Mouse (Mus musculus): ENCODE data around the gene Adamts13. TPM values are rescaled to one million over a fixed set of nuclear protein-coding genes. Genes with fewer than 3 reads are reported as not detected.

The Adamts13 gene
- total and polyA plus RNA-seq, 3 experiments, result 0.13 to 0.17 TPM; not detected in 1

GRCm38 (mm10) chr2:27058251-27058650, 85.0 kb downstream of the Adamts13 start:
- in situ Hi-C loops (cut with MboI; ENCODE audit: low pct_ligation_motif_present, low pct_unique_long_range_greater_than_20kb, low sequenced_read_pairs), result no loop called here
- no peak overlapping the region for H3K9ac ChIP-seq (ENCODE audit: insufficient read depth, low read depth)
- H3K27ac ChIP-seq (ENCODE audit: insufficient read depth, low read depth), result no peak overlapping the region
- H3K27me3 ChIP-seq (replicated peaks), result peaks cover 9% of the 10 kb centered on the region
- H3K4me1 ChIP-seq (ENCODE audit: control insufficient read depth in 1 of 2, insufficient read depth in 2 of 2), result peaks cover 0 to 4% of the 10 kb centered on the region in 2 experiments; a peak in 1 of 4 replicates
- no peaks in the 10 kb centered on the region for H3K9me3 ChIP-seq (replicated peaks; ENCODE audit: low read length)
- H3K79me2 ChIP-seq (replicated peaks; ENCODE audit: control insufficient read depth, extremely low read depth, insufficient read depth, poor library complexity, severe bottlenecking), result no peaks in the 10 kb centered on the region
- no peaks in the 10 kb centered on the region for H3K36me3 ChIP-seq (replicated peaks in 1 of 2; ENCODE audit: control insufficient read depth in 1 of 2, insufficient read depth in 1 of 2, low read length in 1 of 2)
- H3K4me2 ChIP-seq (ENCODE audit: insufficient read depth, low read depth, poor library complexity, severe bottlenecking), result no peak overlapping the region
- DNase-seq (ENCODE audit: extremely low read depth), result no peak
- dilution Hi-C loops (cut with MboI; ENCODE audit: extremely low pct_ligation_motif_present, extremely low pct_unique_long_range_greater_than_20kb, low sequenced_read_pairs), result no loop called here
- H3K4me3 ChIP-seq (replicated peaks in 1 of 3; ENCODE audit: low read depth in 2 of 3, low read length in 2 of 3, poor library complexity in 1 of 3), result no peak overlapping the region
- TF ChIP-seq ZKSCAN1 (IDR thresholded peaks at IDR 0.05; ENCODE audit: borderline replicate concordance, low read depth, low read length) (no peak), ZMIZ1 (IDR thresholded peaks at IDR 0.05; ENCODE audit: low read depth, low read length) (no peak), MXI1 (IDR thresholded peaks at IDR 0.05; ENCODE audit: low read depth, low read length) (no peak), RCOR1 (conservative IDR thresholded peaks at IDR 0.05; ENCODE audit: low read depth, low read length) (no peak), JUND (conservative IDR thresholded peaks at IDR 0.05; ENCODE audit: low read depth, low read length) (no peak), GABPA (IDR thresholded peaks at IDR 0.05; ENCODE audit: insufficient replicate concordance, low read depth, low read length) (no peak), USF2 (conservative IDR thresholded peaks at IDR 0.05; ENCODE audit: low read depth, low read length) (no peak), SIN3A (IDR thresholded peaks at IDR 0.05; ENCODE audit: low read length) (no peak), MYC (IDR thresholded peaks at IDR 0.05; ENCODE audit: low read depth, low read length) (no peak), UBTF (IDR thresholded peaks at IDR 0.05; ENCODE audit: low read depth, low read length) (no peak), ETS1 (conservative IDR thresholded peaks at IDR 0.05; ENCODE audit: low read depth, low read length) (no peak), ZC3H11A (IDR thresholded peaks at IDR 0.05; ENCODE audit: low read depth, low read length) (no peak), HCFC1 (IDR thresholded peaks at IDR 0.05; ENCODE audit: low read depth, low read length) (no peak), ZNF384 (IDR thresholded peaks at IDR 0.05; ENCODE audit: low read depth, low read length) (no peak), SMC3 (IDR thresholded peaks at IDR 0.05; ENCODE audit: low read depth, low read length) (no peak), E2F4 (IDR thresholded peaks at IDR 0.05; ENCODE audit: insufficient replicate concordance, low read depth, low read length) (no peak), KAT2A (IDR thresholded peaks at IDR 0.05; ENCODE audit: insufficient replicate concordance, low read length) (no peak)

GRCm38 (mm10) chr2:27058751-27059150, 85.5 kb downstream of the Adamts13 start:
- DNase-seq (ENCODE audit: extremely low read depth), result no peak
- H3K79me2 ChIP-seq (replicated peaks; ENCODE audit: control insufficient read depth, extremely low read depth, insufficient read depth, poor library complexity, severe bottlenecking), result no peaks in the 10 kb centered on the region
- H3K36me3 ChIP-seq (replicated peaks in 1 of 2; ENCODE audit: control insufficient read depth in 1 of 2, insufficient read depth in 1 of 2, low read length in 1 of 2), result no peaks in the 10 kb centered on the region
- dilution Hi-C loops (cut with MboI; ENCODE audit: extremely low pct_ligation_motif_present, extremely low pct_unique_long_range_greater_than_20kb, low sequenced_read_pairs), result no loop called here
- in situ Hi-C loops (cut with MboI; ENCODE audit: low pct_ligation_motif_present, low pct_unique_long_range_greater_than_20kb, low sequenced_read_pairs), result no loop called here
- no peak overlapping the region for H3K4me2 ChIP-seq (ENCODE audit: insufficient read depth, low read depth, poor library complexity, severe bottlenecking)
- H3K4me3 ChIP-seq (replicated peaks in 1 of 3; ENCODE audit: low read depth in 2 of 3, low read length in 2 of 3, poor library complexity in 1 of 3), result no peak overlapping the region
- no peak overlapping the region for H3K27ac ChIP-seq (ENCODE audit: insufficient read depth, low read depth)
- peaks cover 7% of the 10 kb centered on the region for H3K27me3 ChIP-seq (replicated peaks)
- H3K9ac ChIP-seq (ENCODE audit: insufficient read depth, low read depth), result no peak overlapping the region
- TF ChIP-seq MYC (IDR thresholded peaks at IDR 0.05; ENCODE audit: low read depth, low read length), result no peak
- no peak for TF ChIP-seq RCOR1 (conservative IDR thresholded peaks at IDR 0.05; ENCODE audit: low read depth, low read length)
- TF ChIP-seq MAZ (IDR thresholded peaks at IDR 0.05; ENCODE audit: low read depth, low read length), result no peak
- TF ChIP-seq KAT2A (IDR thresholded peaks at IDR 0.05; ENCODE audit: insufficient replicate concordance, low read length), result no peak
- no peak for TF ChIP-seq CHD2 (IDR thresholded peaks at IDR 0.05; ENCODE audit: low read length)
- no peak for TF ChIP-seq MAFK (IDR thresholded peaks at IDR 0.05; ENCODE audit: insufficient replicate concordance, low read length)
- no peak for TF ChIP-seq POLR2A (IDR thresholded peaks at IDR 0.05; ENCODE audit: low read depth, low read length)
- TF ChIP-seq TCF12 (IDR thresholded peaks at IDR 0.05; ENCODE audit: low read depth, low read length), result no peak
- TF ChIP-seq NELFE (IDR thresholded peaks at IDR 0.05; ENCODE audit: low read depth, low read length), result no peak
- TF ChIP-seq NRF1 (IDR thresholded peaks at IDR 0.05; ENCODE audit: low read depth, low read length), result no peak
- no peak for TF ChIP-seq MEF2A (IDR thresholded peaks at IDR 0.05; ENCODE audit: borderline replicate concordance, low read depth, low read length)
- no peak for TF ChIP-seq ZKSCAN1 (IDR thresholded peaks at IDR 0.05; ENCODE audit: borderline replicate concordance, low read depth, low read length)
- TF ChIP-seq UBTF (IDR thresholded peaks at IDR 0.05; ENCODE audit: low read depth, low read length), result no peak
- TF ChIP-seq POLR2AphosphoS2 (IDR thresholded peaks at IDR 0.05; ENCODE audit: low read depth, low read length), result no peak
- TF ChIP-seq HCFC1 (IDR thresholded peaks at IDR 0.05; ENCODE audit: low read depth, low read length), result no peak
- no peak for TF ChIP-seq CHD1 (IDR thresholded peaks at IDR 0.05; ENCODE audit: low read depth, low read length)
- TF ChIP-seq ZMIZ1 (IDR thresholded peaks at IDR 0.05; ENCODE audit: low read depth, low read length), result no peak
- peaks cover 0 to 4% of the 10 kb centered on the region in 2 experiments; a peak in 1 of 4 replicates for H3K4me1 ChIP-seq (ENCODE audit: control insufficient read depth in 1 of 2, insufficient read depth in 2 of 2)
- no peaks in the 10 kb centered on the region for H3K9me3 ChIP-seq (replicated peaks; ENCODE audit: low read length)

Data from CH12.LX (cell line).